Mouse (Mus musculus): ENCODE results near the gene Nck1.

DNA sequence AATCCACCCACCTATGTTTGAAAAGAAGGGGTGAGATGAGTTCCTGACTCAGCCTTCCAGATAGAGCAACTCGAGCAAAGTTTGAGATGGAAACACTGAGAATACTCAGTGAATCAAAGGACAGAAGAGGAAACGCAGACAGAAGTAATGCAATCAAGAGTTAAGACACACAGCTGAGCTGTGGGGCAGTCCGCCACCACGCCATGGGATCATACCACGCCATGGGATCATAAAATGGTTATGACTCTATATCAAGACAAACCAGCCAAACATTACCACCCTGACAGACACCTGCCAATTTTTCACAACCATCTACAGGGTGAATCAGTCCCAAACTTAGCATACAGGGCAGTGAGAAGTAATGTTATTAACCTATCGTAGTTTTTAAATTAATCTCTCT lies 57.0 kb downstream of the Nck1 start:
- no peak for TF ChIP-seq CTCF (IDR thresholded peaks at IDR 0.05; ENCODE audit: borderline replicate concordance, insufficient read depth, low read length)
- TF ChIP-seq POLR2A (IDR thresholded peaks at IDR 0.05; ENCODE audit: low read depth, low read length) = no peak

Measured in embryonic fibroblast, embryonic 13.5 days (primary cell).